Mouse (Mus musculus): Measurements from ENCODE around the gene Trabd2b. TPM values are rescaled to one million over a fixed set of nuclear protein-coding genes. Genes with fewer than 3 reads are reported as not detected.

Trabd2b gene
- total and polyA plus RNA-seq, 3 experiments = not detected

GRCm38 (mm10) chr4:114457111-114457510 lies 50.6 kb downstream of the Trabd2b start:
- no peaks in the 10 kb centered on the region for H3K27me3 ChIP-seq (ENCODE audit: control insufficient read depth in 1 of 2, insufficient read depth in 2 of 2, low read length in 2 of 2)
- no peak overlapping the region for H3K4me3 ChIP-seq (ENCODE audit: control insufficient read depth in 1 of 2, insufficient read depth in 1 of 2, low read depth in 2 of 2, low read length in 2 of 2)
- H3K27ac ChIP-seq (ENCODE audit: control insufficient read depth, low read depth, low read length) = no peak overlapping the region
- no peaks in the 10 kb centered on the region for H3K9me3 ChIP-seq (replicated peaks; ENCODE audit: insufficient read depth, low read length)
- H3K79me2 ChIP-seq (ENCODE audit: control insufficient read depth, insufficient read depth, low read length, poor library complexity) = no peaks in the 10 kb centered on the region
- no peak for DNase-seq (ENCODE audit: low read depth, low spot score)
- no peaks in the 10 kb centered on the region for H3K36me3 ChIP-seq (ENCODE audit: control insufficient read depth in 1 of 2, insufficient read depth in 2 of 2, low read length in 2 of 2)
- no peaks in the 10 kb centered on the region for H3K4me1 ChIP-seq (ENCODE audit: control insufficient read depth in 1 of 2, insufficient read depth in 2 of 2, low read length in 2 of 2)
- TF ChIP-seq POLR2A (IDR thresholded peaks at IDR 0.05; ENCODE audit: control insufficient read depth in 1 of 2, insufficient read depth in 1 of 2, low read depth in 1 of 2, low read length in 2 of 2, poor library complexity in 1 of 2) = no peak
- no peak for TF ChIP-seq USF1 (IDR thresholded peaks at IDR 0.05; ENCODE audit: low read depth, low read length)
- TF ChIP-seq RCOR1 (IDR thresholded peaks at IDR 0.05; ENCODE audit: low read depth, low read length) = no peak
- no peak for TF ChIP-seq NRF1 (IDR thresholded peaks at IDR 0.05; ENCODE audit: insufficient read depth, low read depth, low read length, poor library complexity, severe bottlenecking)
- no peak for TF ChIP-seq TCF12 (IDR thresholded peaks at IDR 0.05; ENCODE audit: low read depth, low read length)
- no peak for TF ChIP-seq MAZ (IDR thresholded peaks at IDR 0.05; ENCODE audit: low read depth, low read length)
- no peak overlapping the region for H3K9ac ChIP-seq (ENCODE audit: control insufficient read depth, low read depth, low read length, poor library complexity, severe bottlenecking)

GRCm38 (mm10) chr4:114459591-114459990 lies 53.1 kb downstream of the Trabd2b start:
- no peaks in the 10 kb centered on the region for H3K27me3 ChIP-seq (ENCODE audit: control insufficient read depth in 1 of 2, insufficient read depth in 2 of 2, low read length in 2 of 2)
- H3K9me3 ChIP-seq (replicated peaks; ENCODE audit: insufficient read depth, low read length) = no peaks in the 10 kb centered on the region
- no peak overlapping the region for H3K4me3 ChIP-seq (ENCODE audit: control insufficient read depth in 1 of 2, insufficient read depth in 1 of 2, low read depth in 2 of 2, low read length in 2 of 2)
- no peaks in the 10 kb centered on the region for H3K36me3 ChIP-seq (ENCODE audit: control insufficient read depth in 1 of 2, insufficient read depth in 2 of 2, low read length in 2 of 2)
- no peak overlapping the region for H3K27ac ChIP-seq (ENCODE audit: control insufficient read depth, low read depth, low read length)
- no peaks in the 10 kb centered on the region for H3K4me1 ChIP-seq (ENCODE audit: control insufficient read depth in 1 of 2, insufficient read depth in 2 of 2, low read length in 2 of 2)
- DNase-seq (ENCODE audit: low read depth, low spot score) = no peak
- no peak for TF ChIP-seq BHLHE40 (IDR thresholded peaks at IDR 0.05; ENCODE audit: borderline replicate concordance, low read depth, low read length)
- no peak for TF ChIP-seq CTCF (IDR thresholded peaks at IDR 0.05 in 2 of 3, conservative IDR thresholded peaks at IDR 0.05 in 1 of 3; ENCODE audit: control insufficient read depth in 1 of 3, insufficient read depth in 1 of 3, low read depth in 2 of 3, low read length in 3 of 3, poor library complexity in 1 of 3, severe bottlenecking in 1 of 3)
- no peak for TF ChIP-seq GABPA (IDR thresholded peaks at IDR 0.05; ENCODE audit: low read depth, low read length)
- no peak for TF ChIP-seq GATA1 (IDR thresholded peaks at IDR 0.05; ENCODE audit: low read depth, low read length)
- no peak for TF ChIP-seq MXI1 (IDR thresholded peaks at IDR 0.05; ENCODE audit: low read depth, low read length)
- TF ChIP-seq MYB (IDR thresholded peaks at IDR 0.05; ENCODE audit: low read depth, low read length) = no peak
- no peak for TF ChIP-seq ZMIZ1 (IDR thresholded peaks at IDR 0.05; ENCODE audit: low read depth, low read length)
- no peak for TF ChIP-seq EP300 (IDR thresholded peaks at IDR 0.05; ENCODE audit: low read depth in 1 of 2, low read length in 2 of 2)
- TF ChIP-seq MAZ (IDR thresholded peaks at IDR 0.05; ENCODE audit: low read depth, low read length) = no peak
- no peak for TF ChIP-seq TAL1 (IDR thresholded peaks at IDR 0.05; ENCODE audit: low read length)
- no peak for TF ChIP-seq MYC (IDR thresholded peaks at IDR 0.05; ENCODE audit: low read depth, low read length)
- TF ChIP-seq MAFK (IDR thresholded peaks at IDR 0.05; ENCODE audit: borderline replicate concordance, low read depth, low read length) = no peak
- TF ChIP-seq RCOR1 (IDR thresholded peaks at IDR 0.05; ENCODE audit: low read depth, low read length) = no peak
- no peak for TF ChIP-seq TCF12 (IDR thresholded peaks at IDR 0.05; ENCODE audit: low read depth, low read length)
- TF ChIP-seq KAT2A (conservative IDR thresholded peaks at IDR 0.05; ENCODE audit: low read depth, low read length) = no peak
- H3K79me2 ChIP-seq (ENCODE audit: control insufficient read depth, insufficient read depth, low read length, poor library complexity) = no peaks in the 10 kb centered on the region
- no peak overlapping the region for H3K9ac ChIP-seq (ENCODE audit: control insufficient read depth, low read depth, low read length, poor library complexity, severe bottlenecking)
